Mouse (Mus musculus) right cerebral cortex, postnatal 14 days (tissue): ENCODE results near the gene Mrps23.
A peak's percentile ranks its signal among the peaks of the same experiment; 100 is the strongest.

Experiments used
- DNase-seq: peaks from one replicate; pipeline ENCODE4 v3.0.0; 2022

Mrps23 gene

DNA sequence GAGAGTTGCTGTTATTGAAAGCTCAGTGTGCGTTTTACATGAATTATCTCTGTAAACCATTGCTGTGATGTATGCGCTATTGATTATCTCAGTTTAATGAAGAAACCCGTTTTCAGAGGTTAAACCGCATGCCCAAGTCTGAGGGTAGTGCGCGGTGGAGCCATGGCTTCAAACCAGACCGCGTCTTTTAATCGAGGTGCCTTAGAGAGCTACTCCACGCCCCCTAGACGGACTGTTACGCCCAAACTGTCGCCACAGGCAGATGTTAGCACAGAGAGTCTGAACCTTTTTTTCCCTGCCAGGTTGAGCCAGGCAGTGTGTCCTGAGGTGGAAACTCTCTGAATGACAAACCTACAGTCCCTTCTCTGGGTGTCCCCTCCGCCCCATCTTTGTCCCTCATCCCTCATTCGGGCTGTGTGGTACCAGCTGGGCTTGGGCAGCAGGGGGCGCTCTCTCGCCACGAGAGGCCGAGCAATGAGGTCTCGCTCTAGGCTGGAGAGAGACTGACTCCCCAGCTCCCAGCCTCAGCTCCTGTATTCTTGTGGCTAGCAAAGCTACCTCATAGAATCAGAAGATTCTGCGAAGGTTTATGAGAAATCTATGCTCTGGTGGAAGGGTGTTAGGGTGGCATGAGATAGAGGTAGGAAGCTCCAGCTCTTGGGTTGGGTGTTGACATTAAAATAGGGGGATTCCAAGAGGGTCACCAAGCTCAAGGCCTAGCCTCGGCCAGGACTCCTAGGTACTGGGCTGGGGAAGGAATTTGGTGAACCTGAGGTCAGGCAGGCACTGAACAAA lies 48.0 kb downstream of the Mrps23 start:
- DNase-seq: peak; percentile 81

DNA sequence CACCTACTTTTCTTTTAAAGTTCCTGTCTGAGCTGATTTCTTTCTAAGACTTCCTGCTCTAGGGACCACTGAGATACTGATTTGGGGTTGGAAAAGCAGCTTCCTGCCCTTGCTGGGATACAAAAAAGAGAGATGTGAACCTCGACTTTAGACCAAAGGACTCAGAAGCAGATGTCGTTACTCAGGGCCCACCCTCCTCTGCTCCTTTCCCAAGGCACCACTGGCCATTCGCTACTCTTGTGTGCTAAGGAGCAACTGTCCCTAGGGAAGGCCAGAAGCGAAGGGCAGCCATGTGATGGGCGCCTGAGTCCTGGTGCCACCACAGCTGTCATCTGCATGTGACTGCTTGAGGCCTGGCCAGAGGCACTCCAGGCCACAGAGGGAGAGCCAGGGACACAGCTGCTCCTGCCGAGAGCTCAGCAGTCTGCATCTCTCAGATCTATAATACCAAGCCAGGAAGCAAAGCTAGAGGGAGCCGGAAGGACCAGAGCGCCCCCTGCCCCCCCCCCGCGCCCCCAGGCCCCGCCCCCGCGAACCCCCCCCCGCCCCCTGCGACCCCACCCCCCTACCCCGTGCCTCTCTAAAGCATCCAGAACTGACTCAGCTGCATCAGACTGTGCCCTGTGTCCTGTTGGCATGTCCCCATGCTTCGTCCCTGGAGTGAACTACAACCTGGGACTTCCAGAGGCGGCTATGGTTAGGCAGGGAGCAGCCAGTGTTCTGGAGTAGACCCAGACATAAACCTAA lies 48.8 kb downstream of the Mrps23 start:
- no peak for DNase-seq

DNA sequence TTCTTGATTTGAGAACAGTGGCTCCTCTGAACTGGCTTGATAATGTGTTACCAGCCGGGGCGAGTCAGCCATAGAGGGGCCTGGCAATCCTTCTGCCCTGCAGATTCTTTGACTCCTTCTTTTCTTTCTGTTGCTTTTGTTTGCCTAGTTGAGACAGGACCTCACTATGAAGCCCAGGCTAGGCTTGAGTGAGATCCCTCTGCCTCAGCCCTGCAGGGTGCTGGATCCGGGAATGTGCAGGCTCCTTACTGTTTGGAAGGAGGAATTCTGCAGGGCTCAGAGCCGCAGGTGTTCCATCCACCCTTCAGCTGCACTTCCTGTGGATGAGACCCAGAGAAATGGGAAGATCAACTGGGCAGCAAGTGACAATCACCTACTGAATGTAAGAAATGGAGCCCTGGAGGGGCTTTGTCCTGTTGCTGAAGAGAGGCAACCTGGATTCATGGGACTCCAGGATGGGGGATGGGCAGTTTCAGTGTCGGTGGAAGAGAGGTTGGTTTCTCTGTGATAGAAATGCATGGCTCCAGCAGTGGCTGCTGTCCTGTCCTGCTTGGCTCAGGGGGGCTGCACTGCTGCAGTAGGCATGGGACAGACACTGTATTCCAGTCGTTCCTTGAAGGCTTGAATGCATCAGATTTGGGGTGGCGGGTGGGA lies 49.5 kb downstream of the Mrps23 start:
- no peak for DNase-seq

DNA sequence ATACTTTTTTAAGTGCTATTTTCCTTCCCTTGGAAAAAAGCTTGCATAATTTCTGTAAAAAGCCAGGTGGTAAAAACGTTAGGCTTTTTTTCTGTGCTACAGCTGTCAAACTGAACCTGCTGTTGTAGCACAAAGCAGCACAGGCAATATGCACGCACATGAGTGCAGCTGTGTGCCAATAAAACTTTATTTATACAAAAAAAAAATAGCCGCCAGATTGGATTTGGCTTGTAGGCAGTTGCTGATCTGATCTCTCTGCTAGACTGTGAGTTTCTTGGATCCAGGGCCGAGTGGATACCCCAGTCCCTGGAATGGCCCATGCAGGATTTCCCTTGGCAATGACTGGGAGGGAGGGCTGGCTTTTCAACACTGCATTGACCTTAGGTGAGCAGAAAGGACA lies 53.5 kb downstream of the Mrps23 start:
- no peak for DNase-seq

DNA sequence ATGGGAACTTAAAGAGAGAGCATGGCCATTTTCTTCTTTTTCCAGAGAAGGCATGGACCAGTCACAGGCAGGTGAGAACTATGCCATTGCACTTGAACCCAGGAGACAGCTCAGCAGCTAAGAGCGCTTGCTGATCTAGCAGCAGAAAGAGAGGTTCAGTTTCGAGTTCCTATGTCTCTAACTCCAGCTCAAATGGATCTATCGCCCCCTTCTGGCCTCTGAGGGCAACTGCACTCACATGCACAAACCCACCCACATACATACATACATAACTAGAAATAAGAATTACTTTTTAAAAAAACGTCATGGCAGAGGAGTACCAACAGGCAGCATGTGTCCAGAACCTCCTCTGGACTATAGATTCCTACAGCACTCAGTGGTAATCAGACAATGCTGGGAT lies 54.0 kb downstream of the Mrps23 start:
- DNase-seq: no peak

DNA sequence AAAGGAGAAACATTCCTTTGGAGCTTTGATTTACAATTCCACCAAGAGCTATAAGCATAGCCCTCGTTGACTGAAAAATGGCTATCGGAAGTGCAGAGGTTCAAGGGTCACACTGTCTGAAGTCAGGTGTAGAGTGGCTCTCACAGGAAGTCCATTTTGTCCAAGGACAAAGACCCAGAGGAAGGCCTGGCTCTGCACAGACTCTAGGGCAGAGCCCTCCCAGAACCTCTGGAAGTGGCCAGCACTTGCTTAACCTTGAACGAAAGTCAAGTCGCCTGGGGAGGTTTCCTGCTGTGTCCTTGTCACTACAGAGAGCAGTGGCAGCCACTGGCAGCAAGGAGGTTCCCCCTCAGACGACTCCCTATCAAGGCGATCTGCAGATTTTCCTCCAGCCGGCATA lies 56.3 kb downstream of the Mrps23 start:
- DNase-seq: no peak
